Mouse (Mus musculus): ENCODE measurements around the gene Slc7a11. TPM values are rescaled to one million over a fixed set of nuclear protein-coding genes. Genes with fewer than 3 reads are reported as not detected.

The Slc7a11 gene
- polyA plus RNA-seq, 1 experiment from 2014 or later, result 0.30 TPM

- Histone ChIP-seq H3K27me3 (ENCODE audit: insufficient read depth, poor library complexity, severe bottlenecking) (no peaks in the 10 kb centered on the region), H3K4me1 (no peaks in the 10 kb centered on the region), H3K9me3 (no peaks in the 10 kb centered on the region), H3K4me3 (no peak overlapping the region), H3K36me3 (no peaks in the 10 kb centered on the region), H3K27ac (no peak overlapping the region)
- no peak for DNase-seq (ENCODE audit: low spot score)
- 64% methylated on average over 2 of the region's 2 CpGs for WGBS
Observed at GRCm38 (mm10) chr3:50320862-50321261, 122.6 kb downstream of the Slc7a11 start.

- no peak for DNase-seq (ENCODE audit: low spot score)
- no peaks in the 10 kb centered on the region for H3K27me3 ChIP-seq (ENCODE audit: insufficient read depth, poor library complexity, severe bottlenecking)
- no peak overlapping the region for H3K27ac ChIP-seq
- H3K36me3 ChIP-seq, result no peaks in the 10 kb centered on the region
- H3K4me1 ChIP-seq, result no peaks in the 10 kb centered on the region
- WGBS, result 63% methylated on average over 3 of the region's 3 CpGs
- no peak overlapping the region for H3K4me3 ChIP-seq
- no peaks in the 10 kb centered on the region for H3K9me3 ChIP-seq
Observed at GRCm38 (mm10) chr3:50318074-50318473, 125.3 kb downstream of the Slc7a11 start.

GRCm38 (mm10) chr3:50313816-50314215, 129.6 kb downstream of the Slc7a11 start:
- no peak overlapping the region for H3K27ac ChIP-seq
- no peaks in the 10 kb centered on the region for H3K9me3 ChIP-seq
- WGBS, result 69% methylated on average over 3 of the region's 3 CpGs
- H3K27me3 ChIP-seq (ENCODE audit: insufficient read depth, poor library complexity, severe bottlenecking), result no peaks in the 10 kb centered on the region
- no peak for DNase-seq (ENCODE audit: low spot score)
- no peaks in the 10 kb centered on the region for H3K4me1 ChIP-seq
- no peak overlapping the region for H3K4me3 ChIP-seq
- no peaks in the 10 kb centered on the region for H3K36me3 ChIP-seq

- Histone ChIP-seq H3K27me3 (ENCODE audit: insufficient read depth, poor library complexity, severe bottlenecking) (no peaks in the 10 kb centered on the region), H3K36me3 (no peaks in the 10 kb centered on the region), H3K9me3 (no peaks in the 10 kb centered on the region), H3K27ac (no peak overlapping the region), H3K4me1 (no peaks in the 10 kb centered on the region), H3K4me3 (no peak overlapping the region)
- DNase-seq (ENCODE audit: low spot score), result no peak
- WGBS, result 82% methylated on average over 14 of the region's 14 CpGs
Observed at GRCm38 (mm10) chr3:50307339-50308327, 135.8 kb downstream of the Slc7a11 start.

- Histone ChIP-seq H3K4me1 (no peaks in the 10 kb centered on the region), H3K36me3 (no peaks in the 10 kb centered on the region), H3K9me3 (no peaks in the 10 kb centered on the region), H3K27ac (no peak overlapping the region), H3K27me3 (ENCODE audit: insufficient read depth, poor library complexity, severe bottlenecking) (no peaks in the 10 kb centered on the region), H3K4me3 (no peak overlapping the region)
- no peak for DNase-seq (ENCODE audit: low spot score)
- WGBS, result 87% methylated on average over 8 of the region's 8 CpGs
Observed at GRCm38 (mm10) chr3:50306334-50306733, 137.1 kb downstream of the Slc7a11 start.

GRCm38 (mm10) chr3:50304137-50304536, 139.3 kb downstream of the Slc7a11 start:
- H3K9me3 ChIP-seq, result no peaks in the 10 kb centered on the region
- WGBS, result 34% methylated on average over 4 of the region's 4 CpGs
- no peak overlapping the region for H3K27ac ChIP-seq
- H3K36me3 ChIP-seq, result no peaks in the 10 kb centered on the region
- H3K27me3 ChIP-seq (ENCODE audit: insufficient read depth, poor library complexity, severe bottlenecking), result no peaks in the 10 kb centered on the region
- H3K4me1 ChIP-seq, result no peaks in the 10 kb centered on the region
- DNase-seq (ENCODE audit: low spot score), result no peak
- H3K4me3 ChIP-seq, result no peak overlapping the region

- 33% methylated on average over 6 of the region's 6 CpGs for WGBS
- Histone ChIP-seq H3K9me3 (no peaks in the 10 kb centered on the region), H3K36me3 (no peaks in the 10 kb centered on the region), H3K4me3 (no peak overlapping the region), H3K4me1 (no peaks in the 10 kb centered on the region), H3K27me3 (ENCODE audit: insufficient read depth, poor library complexity, severe bottlenecking) (no peaks in the 10 kb centered on the region), H3K27ac (no peak overlapping the region)
- DNase-seq (ENCODE audit: low spot score), result no peak
Observed at GRCm38 (mm10) chr3:50302648-50303047, 140.8 kb downstream of the Slc7a11 start.

- no peaks in the 10 kb centered on the region for H3K27me3 ChIP-seq (ENCODE audit: insufficient read depth, poor library complexity, severe bottlenecking)
- H3K27ac ChIP-seq, result no peak overlapping the region
- 3% methylated on average over 4 of the region's 4 CpGs for WGBS
- no peaks in the 10 kb centered on the region for H3K4me1 ChIP-seq
- DNase-seq (ENCODE audit: low spot score), result no peak
- H3K9me3 ChIP-seq, result no peaks in the 10 kb centered on the region
- no peaks in the 10 kb centered on the region for H3K36me3 ChIP-seq
- no peak overlapping the region for H3K4me3 ChIP-seq
Observed at GRCm38 (mm10) chr3:50300952-50301303, 142.5 kb downstream of the Slc7a11 start.

- no peak overlapping the region for H3K4me3 ChIP-seq
- WGBS, result 78% methylated on average over 17 of the region's 17 CpGs
Observed at GRCm38 (mm10) chr3:50300002-50300951, 143.1 kb downstream of the Slc7a11 start.

GRCm38 (mm10) chr3:50298366-50298991, 144.9 kb downstream of the Slc7a11 start:
- 78% methylated on average over 7 of the region's 7 CpGs for WGBS
- DNase-seq (ENCODE audit: low spot score), result no peak
- no peak overlapping the region for H3K4me3 ChIP-seq

More at GRCm38 (mm10) chr3:50300002-50300951, 143.1 kb downstream of the Slc7a11 start:
- Histone ChIP-seq H3K27me3 (ENCODE audit: insufficient read depth, poor library complexity, severe bottlenecking) (no peaks in the 10 kb centered on the region), H3K4me1 (no peaks in the 10 kb centered on the region), H3K36me3 (no peaks in the 10 kb centered on the region), H3K9me3 (no peaks in the 10 kb centered on the region), H3K27ac (no peak overlapping the region)
- no peak for DNase-seq (ENCODE audit: low spot score)

GRCm38 (mm10) chr3:50296956-50297355, 146.5 kb downstream of the Slc7a11 start:
- Histone ChIP-seq H3K36me3 (no peaks in the 10 kb centered on the region), H3K9me3 (no peaks in the 10 kb centered on the region), H3K4me1 (no peaks in the 10 kb centered on the region), H3K27ac (no peak overlapping the region), H3K4me3 (no peak overlapping the region), H3K27me3 (ENCODE audit: insufficient read depth, poor library complexity, severe bottlenecking) (no peaks in the 10 kb centered on the region)
- WGBS, result 71% methylated on average over 10 of the region's 10 CpGs
- no peak for DNase-seq (ENCODE audit: low spot score)

More at GRCm38 (mm10) chr3:50298366-50298991, 144.9 kb downstream of the Slc7a11 start:
- no peaks in the 10 kb centered on the region for H3K27me3 ChIP-seq (ENCODE audit: insufficient read depth, poor library complexity, severe bottlenecking)
- H3K9me3 ChIP-seq, result no peaks in the 10 kb centered on the region
- H3K27ac ChIP-seq, result no peak overlapping the region
- H3K36me3 ChIP-seq, result no peaks in the 10 kb centered on the region
- no peaks in the 10 kb centered on the region for H3K4me1 ChIP-seq

- WGBS, result 71% methylated on average over 2 of the region's 2 CpGs
- Histone ChIP-seq H3K4me3 (no peak overlapping the region), H3K27ac (no peak overlapping the region), H3K27me3 (ENCODE audit: insufficient read depth, poor library complexity, severe bottlenecking) (no peaks in the 10 kb centered on the region), H3K4me1 (no peaks in the 10 kb centered on the region), H3K36me3 (no peaks in the 10 kb centered on the region), H3K9me3 (no peaks in the 10 kb centered on the region)
- DNase-seq (ENCODE audit: low spot score), result no peak
Observed at GRCm38 (mm10) chr3:50275023-50275422, 168.4 kb downstream of the Slc7a11 start.
